Mouse (Mus musculus): ENCODE data around the gene Lrguk.

The Lrguk gene

DNA sequence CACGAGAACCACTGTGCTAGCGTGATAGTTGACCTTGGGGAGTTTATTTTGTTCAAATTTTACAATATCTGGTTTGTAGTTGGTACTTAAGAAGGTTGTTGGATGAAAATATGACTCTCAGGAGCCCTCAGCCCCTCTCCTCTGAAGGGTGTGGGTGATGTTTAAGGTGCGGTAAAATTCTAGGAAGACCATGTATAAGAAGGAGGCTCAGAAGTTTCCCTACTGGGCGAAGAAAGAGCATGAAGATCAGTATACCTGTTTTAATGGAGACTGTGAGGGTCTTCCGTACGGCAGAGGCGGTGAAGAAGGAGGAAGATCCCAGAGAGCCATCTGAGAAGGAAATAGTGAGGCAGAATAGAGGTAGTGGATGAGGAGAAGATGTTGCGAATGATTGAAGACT is 38.0 kb downstream of the Lrguk start:
- no peak for DNase-seq

DNA sequence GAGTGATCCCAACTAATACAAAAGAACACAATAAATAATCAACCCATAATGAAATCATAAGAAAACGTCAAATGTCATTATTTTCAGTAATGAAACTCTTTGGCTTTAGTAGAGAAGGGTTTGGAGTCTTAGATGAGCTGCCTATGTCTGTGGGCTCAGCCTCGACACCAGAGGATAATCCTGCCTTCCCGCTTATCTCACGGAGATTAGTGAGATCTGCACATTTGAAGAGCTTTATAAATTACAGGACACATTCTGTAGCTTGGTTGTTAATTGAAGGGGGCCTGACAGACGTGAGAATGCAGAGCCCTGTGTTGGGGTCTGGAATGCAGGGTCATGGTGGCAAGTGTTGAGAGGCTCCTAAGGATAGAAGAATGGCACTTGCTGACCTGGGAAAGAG is 42.7 kb downstream of the Lrguk start:
- DNase-seq: no peak

GRCm38 (mm10) chr6:34073931-34074442 is 44.7 kb downstream of the Lrguk start:
- DNase-seq: no peak

- no peak for DNase-seq
Observed at GRCm38 (mm10) chr6:34075520-34075919, 46.3 kb downstream of the Lrguk start.

- no peak for DNase-seq
Observed at GRCm38 (mm10) chr6:34083471-34083870, 54.2 kb downstream of the Lrguk start.

DNA sequence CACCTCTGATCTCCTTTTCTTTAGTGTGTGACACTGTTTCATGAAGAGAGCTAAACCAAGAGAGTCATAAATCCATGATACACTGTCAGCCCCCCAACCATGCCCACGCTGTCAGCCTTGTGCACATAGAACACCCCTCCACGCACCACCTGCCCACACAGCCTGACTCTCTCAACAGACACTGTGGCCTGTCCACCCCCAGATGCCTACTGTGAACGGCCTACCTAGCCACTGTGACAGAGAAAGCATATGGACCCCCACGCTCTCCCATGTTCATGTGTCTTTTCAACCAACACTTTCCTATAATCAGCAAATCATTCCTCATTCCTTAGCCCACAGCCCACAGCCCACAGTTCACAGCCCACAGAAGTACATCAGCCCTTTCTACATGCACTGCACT is 58.5 kb downstream of the Lrguk start:
- no peak for DNase-seq

GRCm38 (mm10) chr6:34088986-34089385 is 59.7 kb downstream of the Lrguk start:
- no peak for DNase-seq

DNA sequence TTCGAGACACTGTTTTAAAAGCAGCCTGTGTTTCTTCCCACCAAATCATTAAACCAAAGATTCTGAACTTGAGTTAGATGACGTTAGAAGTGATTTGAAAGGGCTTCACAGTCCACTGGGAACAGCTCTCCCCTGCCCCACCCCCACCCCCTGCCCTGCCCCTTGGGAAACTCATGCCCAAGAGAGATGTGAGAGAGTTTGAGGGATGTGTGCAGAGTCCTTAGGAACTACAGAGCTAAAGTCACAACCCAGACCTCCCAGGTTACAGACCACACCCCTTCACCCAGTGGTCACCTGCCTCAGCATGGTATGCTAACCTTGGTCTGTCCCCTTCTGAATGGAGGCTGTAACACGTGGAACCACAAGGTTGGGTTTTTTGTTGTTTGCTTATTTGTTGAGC is 62.3 kb downstream of the Lrguk start:
- DNase-seq: no peak

- no peak for DNase-seq
Observed at GRCm38 (mm10) chr6:34096274-34096673, 67.0 kb downstream of the Lrguk start.

DNA sequence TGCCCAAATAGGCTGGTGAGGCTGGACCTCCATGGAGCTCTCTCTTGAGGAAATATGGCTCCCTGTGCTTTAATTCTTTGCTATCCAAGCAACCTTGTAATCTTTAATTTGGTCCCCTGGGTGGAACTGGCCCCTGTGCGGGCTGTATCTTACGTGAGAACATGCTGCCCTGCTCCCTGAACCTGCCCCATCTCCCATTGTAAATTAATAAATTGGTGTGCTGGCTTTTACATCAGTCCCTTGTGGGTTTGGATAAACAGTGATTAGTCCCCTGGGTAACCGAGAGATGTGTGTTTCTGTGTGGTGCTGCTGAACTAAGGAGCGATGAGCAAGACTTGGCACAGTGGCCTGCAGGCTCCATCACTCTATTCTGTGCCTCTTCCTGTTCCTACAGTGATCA is 67.7 kb downstream of the Lrguk start:
- DNase-seq: no peak

- no peak for DNase-seq
Observed at GRCm38 (mm10) chr6:34099725-34100124, 70.5 kb downstream of the Lrguk start.

GRCm38 (mm10) chr6:34101531-34102396 is 72.5 kb downstream of the Lrguk start:
- no peak for DNase-seq

DNA sequence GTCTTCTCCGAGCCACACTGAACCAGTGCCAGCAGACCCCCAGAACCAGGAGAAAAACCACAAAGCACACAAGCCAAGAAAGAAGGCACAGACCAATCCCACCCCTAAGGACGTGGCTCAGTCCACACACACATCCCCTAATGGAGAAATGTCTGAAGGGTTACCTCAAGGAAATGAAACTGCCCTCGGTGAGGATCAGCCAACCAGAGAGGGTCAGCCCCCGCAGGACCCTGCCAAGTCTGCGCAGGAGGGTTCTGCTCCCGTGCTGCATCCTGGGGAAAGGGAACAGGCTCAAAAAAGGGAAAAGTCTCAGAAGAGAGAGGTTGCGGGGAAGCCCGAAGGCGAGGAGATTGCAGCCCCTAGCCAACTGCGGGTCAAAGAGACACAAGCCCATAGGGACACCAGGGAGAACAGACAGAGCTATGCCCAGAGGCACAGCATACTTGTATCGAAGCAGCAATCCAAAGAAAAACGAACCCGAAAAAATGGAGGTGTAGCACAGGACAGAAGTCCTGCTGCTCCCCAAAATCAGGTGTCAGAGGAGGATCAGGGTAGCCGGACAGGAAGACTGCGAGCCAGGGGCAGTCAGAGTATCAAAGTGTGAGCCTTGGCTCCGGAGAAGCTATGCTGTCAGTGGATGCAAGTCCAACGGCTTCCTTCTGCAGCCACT is 74.1 kb downstream of the Lrguk start:
- no peak for DNase-seq

- DNase-seq: peak; percentile 50 to 66
Observed at GRCm38 (mm10) chr6:34110571-34110970, 81.3 kb downstream of the Lrguk start.

DNA sequence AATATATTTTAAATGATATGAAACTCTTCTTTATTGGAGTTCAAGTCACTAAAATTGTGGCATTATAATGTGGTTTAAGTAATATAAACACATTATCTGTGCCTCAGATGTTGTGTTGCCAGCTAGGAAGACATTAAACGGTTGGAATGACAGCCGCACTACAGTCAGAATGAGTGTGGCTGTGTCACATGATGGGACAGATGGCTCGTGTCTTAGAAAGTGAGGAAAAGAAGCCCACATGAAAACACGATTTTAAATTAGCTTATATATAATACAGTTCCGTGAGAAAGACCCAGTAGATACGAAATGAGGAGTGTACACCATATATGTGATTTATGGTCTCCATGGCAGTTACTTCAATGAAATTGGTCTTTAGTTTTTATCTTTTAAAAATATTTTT is 82.2 kb downstream of the Lrguk start:
- no peak for DNase-seq

DNA sequence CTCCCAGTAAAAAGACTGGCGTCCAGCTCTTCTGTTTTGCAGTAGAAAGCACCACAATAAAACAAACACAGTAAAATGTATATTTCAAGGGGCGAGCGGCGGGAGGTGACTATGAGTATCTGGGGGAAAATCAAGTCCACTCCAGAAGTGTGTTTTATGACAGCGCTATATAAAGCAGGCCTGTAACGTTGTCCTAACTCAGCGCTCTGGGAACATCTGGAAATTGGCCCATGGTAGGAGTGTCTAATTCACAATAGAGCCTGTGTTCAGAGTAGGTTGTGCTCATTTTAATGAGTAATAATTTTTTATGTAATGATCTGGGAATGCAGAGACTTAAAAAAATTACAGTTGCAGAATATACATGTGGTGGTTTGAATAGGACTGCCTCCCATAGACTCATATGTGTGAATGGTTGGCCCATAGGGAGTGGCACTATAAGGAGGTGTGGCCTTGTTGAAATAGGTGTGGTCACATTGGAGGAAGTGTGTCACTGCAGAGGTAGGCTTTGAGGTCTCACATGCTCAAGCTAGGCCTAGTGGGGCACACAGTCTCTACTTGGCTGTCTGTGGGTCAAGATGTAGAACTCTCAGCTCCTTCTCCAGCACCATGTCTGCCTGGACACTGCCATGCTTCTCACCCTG is 87.7 kb downstream of the Lrguk start:
- no peak for DNase-seq

DNA sequence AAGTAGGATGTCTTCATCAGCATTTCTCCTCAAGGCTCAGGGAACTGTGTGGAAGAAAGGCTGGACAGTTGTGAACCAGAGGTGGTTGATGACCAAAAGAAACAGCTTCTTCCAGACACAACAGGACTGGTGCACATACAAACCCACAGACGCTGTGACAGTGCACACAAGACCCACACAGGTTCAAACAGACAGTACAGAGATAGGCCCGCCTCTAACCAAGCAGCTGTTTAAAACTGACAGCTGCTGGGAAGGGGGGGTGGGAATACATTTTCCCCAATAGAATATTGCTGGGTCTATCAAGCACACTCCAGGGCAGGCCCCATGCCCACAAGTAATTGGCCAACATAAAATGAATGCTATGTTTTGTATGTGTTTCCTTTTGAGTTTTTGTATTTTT is 95.2 kb downstream of the Lrguk start:
- DNase-seq: no peak

GRCm38 (mm10) chr6:34129261-34129660 is 100.0 kb downstream of the Lrguk start:
- no peak for DNase-seq

DNA sequence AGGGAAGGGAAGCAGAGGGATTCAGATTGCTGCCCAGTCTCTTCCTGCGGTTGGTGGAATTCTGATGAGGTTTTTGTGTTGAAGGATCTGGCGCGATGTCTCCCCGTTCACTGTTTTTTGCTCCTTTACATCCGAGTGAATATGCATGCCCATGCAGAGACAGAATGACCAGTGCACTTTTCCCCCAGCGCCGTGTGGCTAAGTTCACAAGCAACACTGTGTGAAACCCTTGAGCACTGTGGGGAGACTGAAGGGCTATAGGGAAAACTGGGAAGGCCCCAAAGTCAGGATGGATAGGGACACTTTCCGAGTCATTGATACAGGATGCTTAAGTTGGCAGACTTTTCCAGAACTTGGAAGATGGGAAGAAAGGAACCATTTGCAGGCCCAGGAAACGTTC is 103.1 kb downstream of the Lrguk start:
- no peak for DNase-seq

DNA sequence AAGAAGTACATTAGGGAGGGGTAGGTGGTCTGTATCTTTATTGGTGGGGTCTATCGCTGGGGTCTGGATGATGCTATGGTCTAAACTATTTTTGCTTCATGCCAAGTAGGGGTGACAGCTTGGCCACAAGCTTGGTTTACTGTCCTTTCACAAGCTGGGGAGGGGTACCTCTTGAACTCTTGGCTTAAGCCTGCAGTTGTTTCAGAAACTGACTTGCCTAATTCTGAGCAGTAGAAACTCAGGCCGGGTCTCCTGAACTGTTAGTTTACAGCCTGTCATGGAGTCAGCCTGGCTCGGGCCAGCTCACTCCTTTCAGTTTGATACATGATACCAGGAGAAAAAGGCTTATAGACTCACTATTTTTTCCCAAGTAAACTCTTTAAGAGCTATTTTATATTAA is 109.1 kb downstream of the Lrguk start:
- no peak for DNase-seq

DNA sequence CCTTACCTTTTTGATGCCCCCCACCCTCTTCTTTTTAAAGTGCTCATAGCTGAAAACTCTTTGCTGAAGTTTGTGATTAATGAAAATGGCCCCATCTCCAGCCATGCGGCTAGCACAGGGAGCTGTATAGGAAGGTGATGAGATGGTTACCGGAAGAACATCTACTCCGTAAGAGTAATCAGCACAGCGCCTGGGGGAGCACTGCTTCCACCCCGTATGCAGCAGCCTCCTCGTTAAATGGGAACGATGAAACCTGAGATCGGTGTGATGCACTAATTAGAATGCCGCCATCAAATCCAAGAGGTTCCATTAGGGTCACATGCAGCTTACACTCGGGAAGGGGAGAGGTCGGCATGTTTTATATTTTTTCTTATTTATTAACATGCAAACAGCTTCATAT is 113.7 kb downstream of the Lrguk start:
- DNase-seq: no peak

GRCm38 (mm10) chr6:34146042-34146441 is 116.8 kb downstream of the Lrguk start:
- DNase-seq: peak in 1 of 2 experiments; percentile 24

DNA sequence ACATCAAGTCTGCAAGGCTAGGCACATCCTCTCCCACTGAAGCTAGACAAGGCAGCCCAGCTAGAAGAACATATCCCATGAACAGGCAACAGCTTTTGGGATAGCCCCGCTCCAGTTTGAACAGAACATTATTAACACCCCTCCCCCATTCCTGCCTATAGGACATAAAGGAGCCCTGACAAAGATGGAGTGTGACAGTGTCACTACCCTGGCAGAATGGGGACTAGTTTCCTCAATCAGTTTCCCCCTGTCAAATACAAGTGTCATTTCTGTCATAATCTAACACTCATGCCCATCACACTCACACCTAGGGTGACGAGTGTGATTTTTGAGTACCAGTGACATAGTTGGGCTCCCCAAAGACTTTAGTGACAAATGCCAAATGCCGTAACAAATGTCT is 118.8 kb downstream of the Lrguk start:
- no peak for DNase-seq

DNA sequence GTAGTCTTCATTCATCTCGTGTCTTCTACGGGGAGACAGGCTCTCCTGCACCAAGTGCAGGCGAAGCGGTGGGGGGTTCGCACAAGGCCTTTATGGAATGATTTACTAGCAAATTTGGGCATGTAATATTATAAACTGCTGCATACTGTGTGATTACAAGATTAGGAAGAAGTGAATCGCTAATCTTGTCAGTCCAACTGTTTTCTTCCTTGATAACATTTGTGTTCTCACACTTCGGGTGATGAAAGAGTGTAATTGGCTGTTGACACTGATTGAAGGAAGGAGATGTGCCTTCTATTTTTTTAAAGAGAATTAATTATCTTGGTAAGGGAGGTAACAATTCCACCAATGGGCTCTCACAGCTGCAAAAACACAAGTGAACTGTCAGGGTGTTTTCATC is 119.4 kb downstream of the Lrguk start:
- no peak for DNase-seq
